Mouse (Mus musculus): Measurements from ENCODE around the gene Esrrb. TPM values are rescaled to one million over a fixed set of nuclear protein-coding genes. Genes with fewer than 3 reads are reported as not detected.

Esrrb gene
- polyA plus RNA-seq, 1 experiment from 2014 or later: 0.13 TPM

DNA sequence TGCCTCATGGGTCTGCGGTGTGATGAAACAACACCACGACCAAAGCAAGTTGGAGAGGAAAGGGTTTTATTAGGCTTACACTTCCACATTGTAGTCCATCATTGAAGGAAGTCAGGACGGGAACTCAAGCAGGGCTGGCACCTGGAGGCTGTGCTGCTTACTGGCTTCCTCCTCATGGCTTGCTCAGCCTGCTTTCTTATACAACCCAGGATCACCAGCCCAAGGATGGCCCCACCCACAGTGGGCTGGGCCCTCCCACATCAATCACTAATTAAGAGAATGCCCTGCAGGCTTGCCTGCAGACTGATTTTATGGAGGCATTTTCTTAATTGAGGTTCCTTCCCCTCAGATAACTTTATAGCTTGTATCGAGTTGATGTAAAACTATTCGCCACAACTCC, 129.1 kb downstream of the Esrrb start:
- H3K4me3 ChIP-seq (ENCODE audit: low read depth, low read length): no peak overlapping the region
- no peaks in the 10 kb centered on the region for H3K27me3 ChIP-seq (ENCODE audit: control insufficient read depth, insufficient read depth, low read length)
- H3K36me3 ChIP-seq (ENCODE audit: control insufficient read depth, insufficient read depth, low read length): no peaks in the 10 kb centered on the region
- ATAC-seq (replicated peaks; ENCODE audit: low FRiP score) (no peak), DNase-seq (ENCODE audit: low spot score) (no peak)
- WGBS: 92% methylated on average over 5 of the region's 5 CpGs
- H3K9me3 ChIP-seq (ENCODE audit: control insufficient read depth, low read length): no peaks in the 10 kb centered on the region
- H3K4me1 ChIP-seq (replicated peaks; ENCODE audit: control insufficient read depth, insufficient read depth, low read length): no peaks in the 10 kb centered on the region
- H3K27ac ChIP-seq (ENCODE audit: low read depth, low read length): no peak overlapping the region
- H3K9ac ChIP-seq (ENCODE audit: low read length): no peak overlapping the region
- H3K4me2 ChIP-seq (ENCODE audit: low read depth, low read length, severe bottlenecking): no peak overlapping the region

GRCm38 (mm10) chr12:86491500-86491899, 130.6 kb downstream of the Esrrb start:
- H3K27me3 ChIP-seq (ENCODE audit: control insufficient read depth, insufficient read depth, low read length): no peaks in the 10 kb centered on the region
- ATAC-seq (replicated peaks; ENCODE audit: low FRiP score) (no peak), DNase-seq (ENCODE audit: low spot score) (no peak)
- no peak overlapping the region for H3K4me3 ChIP-seq (ENCODE audit: low read depth, low read length)
- 77% methylated on average over 3 of the region's 3 CpGs for WGBS
- no peak overlapping the region for H3K27ac ChIP-seq (ENCODE audit: low read depth, low read length)
- no peak overlapping the region for H3K9ac ChIP-seq (ENCODE audit: low read length)
- no peaks in the 10 kb centered on the region for H3K4me1 ChIP-seq (replicated peaks; ENCODE audit: control insufficient read depth, insufficient read depth, low read length)
- H3K36me3 ChIP-seq (ENCODE audit: control insufficient read depth, insufficient read depth, low read length): no peaks in the 10 kb centered on the region
- no peak overlapping the region for H3K4me2 ChIP-seq (ENCODE audit: low read depth, low read length, severe bottlenecking)
- H3K9me3 ChIP-seq (ENCODE audit: control insufficient read depth, low read length): no peaks in the 10 kb centered on the region

- Histone ChIP-seq H3K4me1 (replicated peaks; ENCODE audit: control insufficient read depth, insufficient read depth, low read length) (no peaks in the 10 kb centered on the region), H3K4me2 (ENCODE audit: low read depth, low read length, severe bottlenecking) (no peak overlapping the region), H3K9me3 (ENCODE audit: control insufficient read depth, low read length) (no peaks in the 10 kb centered on the region), H3K27me3 (ENCODE audit: control insufficient read depth, insufficient read depth, low read length) (no peaks in the 10 kb centered on the region), H3K9ac (ENCODE audit: low read length) (no peak overlapping the region), H3K27ac (ENCODE audit: low read depth, low read length) (no peak overlapping the region), H3K36me3 (ENCODE audit: control insufficient read depth, insufficient read depth, low read length) (no peaks in the 10 kb centered on the region), H3K4me3 (ENCODE audit: low read depth, low read length) (no peak overlapping the region)
- ATAC-seq (replicated peaks; ENCODE audit: low FRiP score) (no peak), DNase-seq (ENCODE audit: low spot score) (no peak)
- 47% methylated on average over 9 of the region's 9 CpGs for WGBS
Observed at GRCm38 (mm10) chr12:86492822-86493221, 131.9 kb downstream of the Esrrb start.

DNA sequence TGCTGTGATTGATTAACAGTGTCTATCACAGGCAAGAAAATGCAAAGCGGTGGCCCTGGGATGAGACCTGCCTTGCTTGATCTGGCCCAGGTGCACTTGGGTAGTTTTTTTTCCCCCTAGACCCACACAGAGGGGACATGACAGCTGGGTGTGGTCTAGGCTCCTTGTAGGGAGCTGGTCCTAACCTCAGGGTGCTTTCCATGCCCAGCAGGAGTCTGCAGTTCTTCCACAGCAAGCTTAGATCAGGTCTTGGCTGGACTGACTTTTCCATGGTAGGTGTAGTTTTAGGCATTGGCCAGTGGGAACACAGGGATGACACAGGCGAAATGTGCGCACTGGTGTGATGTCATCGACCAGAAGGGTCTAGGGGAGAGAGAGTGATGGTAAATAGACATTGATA, 136.2 kb downstream of the Esrrb start:
- Histone ChIP-seq H3K36me3 (ENCODE audit: control insufficient read depth, insufficient read depth, low read length) (no peaks in the 10 kb centered on the region), H3K9me3 (ENCODE audit: control insufficient read depth, low read length) (no peaks in the 10 kb centered on the region), H3K4me2 (ENCODE audit: low read depth, low read length, severe bottlenecking) (no peak overlapping the region), H3K4me3 (ENCODE audit: low read depth, low read length) (no peak overlapping the region), H3K9ac (ENCODE audit: low read length) (no peak overlapping the region), H3K27ac (ENCODE audit: low read depth, low read length) (no peak overlapping the region), H3K4me1 (replicated peaks; ENCODE audit: control insufficient read depth, insufficient read depth, low read length) (no peaks in the 10 kb centered on the region; the same call in 1 of the 2 replicates), H3K27me3 (ENCODE audit: control insufficient read depth, insufficient read depth, low read length) (no peaks in the 10 kb centered on the region)
- no peak for DNase-seq (ENCODE audit: low spot score)
- ATAC-seq (replicated peaks; ENCODE audit: low FRiP score): no peak
- WGBS: 95% methylated on average over 4 of the region's 4 CpGs

- H3K27me3 ChIP-seq (ENCODE audit: control insufficient read depth, insufficient read depth, low read length): no peaks in the 10 kb centered on the region
- H3K9me3 ChIP-seq (ENCODE audit: control insufficient read depth, low read length): no peaks in the 10 kb centered on the region
- H3K9ac ChIP-seq (ENCODE audit: low read length): no peak overlapping the region
- ATAC-seq (replicated peaks; ENCODE audit: low FRiP score) (no peak), DNase-seq (ENCODE audit: low spot score) (no peak)
- no peak overlapping the region for H3K27ac ChIP-seq (ENCODE audit: low read depth, low read length)
- no peaks in the 10 kb centered on the region; the same call in 1 of the 2 replicates for H3K4me1 ChIP-seq (replicated peaks; ENCODE audit: control insufficient read depth, insufficient read depth, low read length)
- no peaks in the 10 kb centered on the region for H3K36me3 ChIP-seq (ENCODE audit: control insufficient read depth, insufficient read depth, low read length)
- WGBS: 23% methylated on average over 6 of the region's 6 CpGs
- no peak overlapping the region for H3K4me2 ChIP-seq (ENCODE audit: low read depth, low read length, severe bottlenecking)
- H3K4me3 ChIP-seq (ENCODE audit: low read depth, low read length): no peak overlapping the region
Observed at GRCm38 (mm10) chr12:86498765-86499164, 137.8 kb downstream of the Esrrb start.

- Histone ChIP-seq H3K27me3 (ENCODE audit: control insufficient read depth, insufficient read depth, low read length) (no peaks in the 10 kb centered on the region), H3K4me2 (ENCODE audit: low read depth, low read length, severe bottlenecking) (no peak overlapping the region), H3K9me3 (ENCODE audit: control insufficient read depth, low read length) (no peaks in the 10 kb centered on the region), H3K9ac (ENCODE audit: low read length) (no peak overlapping the region), H3K36me3 (ENCODE audit: control insufficient read depth, insufficient read depth, low read length) (no peaks in the 10 kb centered on the region), H3K4me3 (ENCODE audit: low read depth, low read length) (no peak overlapping the region), H3K4me1 (replicated peaks; ENCODE audit: control insufficient read depth, insufficient read depth, low read length) (no peaks in the 10 kb centered on the region; the same call in 1 of the 2 replicates), H3K27ac (ENCODE audit: low read depth, low read length) (no peak overlapping the region)
- ATAC-seq (replicated peaks; ENCODE audit: low FRiP score): no peak
- WGBS: 83% methylated on average over 10 of the region's 10 CpGs
- DNase-seq (ENCODE audit: low spot score): no peak
Observed at GRCm38 (mm10) chr12:86501728-86502127, 140.8 kb downstream of the Esrrb start.

- no peak overlapping the region for H3K4me2 ChIP-seq (ENCODE audit: low read depth, low read length, severe bottlenecking)
- no peaks in the 10 kb centered on the region for H3K36me3 ChIP-seq (ENCODE audit: control insufficient read depth, insufficient read depth, low read length)
- no peaks in the 10 kb centered on the region for H3K27me3 ChIP-seq (ENCODE audit: control insufficient read depth, insufficient read depth, low read length)
- H3K9ac ChIP-seq (ENCODE audit: low read length): no peak overlapping the region
- 83% methylated on average over 4 of the region's 4 CpGs for WGBS
- H3K4me3 ChIP-seq (ENCODE audit: low read depth, low read length): no peak overlapping the region
- ATAC-seq (replicated peaks; ENCODE audit: low FRiP score) (no peak), DNase-seq (ENCODE audit: low spot score) (no peak)
- H3K9me3 ChIP-seq (ENCODE audit: control insufficient read depth, low read length): no peaks in the 10 kb centered on the region
- no peaks in the 10 kb centered on the region; the same call in 1 of the 2 replicates for H3K4me1 ChIP-seq (replicated peaks; ENCODE audit: control insufficient read depth, insufficient read depth, low read length)
- no peak overlapping the region for H3K27ac ChIP-seq (ENCODE audit: low read depth, low read length)
Observed at GRCm38 (mm10) chr12:86503921-86504320, 143.0 kb downstream of the Esrrb start.

GRCm38 (mm10) chr12:86504321-86504720, 143.4 kb downstream of the Esrrb start:
- Histone ChIP-seq H3K9ac (ENCODE audit: low read length) (no peak overlapping the region), H3K9me3 (ENCODE audit: control insufficient read depth, low read length) (no peaks in the 10 kb centered on the region), H3K4me3 (ENCODE audit: low read depth, low read length) (no peak overlapping the region), H3K27ac (ENCODE audit: low read depth, low read length) (no peak overlapping the region), H3K27me3 (ENCODE audit: control insufficient read depth, insufficient read depth, low read length) (no peaks in the 10 kb centered on the region), H3K36me3 (ENCODE audit: control insufficient read depth, insufficient read depth, low read length) (no peaks in the 10 kb centered on the region), H3K4me1 (replicated peaks; ENCODE audit: control insufficient read depth, insufficient read depth, low read length) (no peaks in the 10 kb centered on the region), H3K4me2 (ENCODE audit: low read depth, low read length, severe bottlenecking) (no peak overlapping the region)
- WGBS: 68% methylated on average over 3 of the region's 3 CpGs
- no peak for ATAC-seq (replicated peaks; ENCODE audit: low FRiP score)
- no peak for DNase-seq (ENCODE audit: low spot score)

- Histone ChIP-seq H3K9me3 (ENCODE audit: control insufficient read depth, low read length) (no peaks in the 10 kb centered on the region), H3K27me3 (ENCODE audit: control insufficient read depth, insufficient read depth, low read length) (no peaks in the 10 kb centered on the region), H3K4me2 (ENCODE audit: low read depth, low read length, severe bottlenecking) (no peak overlapping the region), H3K27ac (ENCODE audit: low read depth, low read length) (no peak overlapping the region), H3K4me1 (replicated peaks; ENCODE audit: control insufficient read depth, insufficient read depth, low read length) (no peaks in the 10 kb centered on the region), H3K36me3 (ENCODE audit: control insufficient read depth, insufficient read depth, low read length) (no peaks in the 10 kb centered on the region), H3K9ac (ENCODE audit: low read length) (no peak overlapping the region), H3K4me3 (ENCODE audit: low read depth, low read length) (no peak overlapping the region)
- WGBS: 88% methylated on average over 10 of the region's 10 CpGs
- DNase-seq (ENCODE audit: low spot score) (no peak), ATAC-seq (replicated peaks; ENCODE audit: low FRiP score) (no peak)
Observed at GRCm38 (mm10) chr12:86507741-86508140, 146.8 kb downstream of the Esrrb start.
